Mouse (Mus musculus) heart, adult 2 months (tissue): Measurements from ENCODE around the gene Parpbp.

Experiments used
- CTCF ChIP-seq: fragments of 200-600 bp; IDR thresholded peaks from 2 replicates; pipeline ENCODE4 v1.8.1; 2022; ENCODE audit warnings: antibody characterized with exemption, mild to moderate bottlenecking, moderate library complexity
- EP300 ChIP-seq: fragments of 200-500 bp; IDR thresholded peaks from 2 replicates; pipeline ENCODE4 v1.6.1; 2011; ENCODE audit warnings: low read depth, low read length, control low read depth; ENCODE audit not compliant: insufficient read depth
- POLR2A ChIP-seq: fragments of 200-500 bp; IDR thresholded peaks from 2 replicates; pipeline ENCODE4 v1.6.1; 2011; ENCODE audit warnings: mild to moderate bottlenecking, low read depth, low read length, control low read depth; ENCODE audit not compliant: insufficient read depth

GRCm38 (mm10) chr10:88046098-88046771, 100.5 kb downstream of the Parpbp start:
- TF ChIP-seq CTCF (no peak), POLR2A (no peak), EP300 (no peak)
